Mouse (Mus musculus) left cerebral cortex, adult 8-10 months (tissue): ENCODE measurements around the gene Stk16. TPM values are rescaled to one million over a fixed set of nuclear protein-coding genes. Genes with fewer than 3 reads are reported as not detected.

Experiments used
- microRNA-seq, 2 experiments: library from miRNA; unstranded; fragments of <30 nt; microRNA quantifications; one replicate each; pipeline ENCODE4 v1.2.0; 2022
- total RNA-seq, 4 experiments: library from RNA; stranded (reverse); gene quantifications; 2 replicates each; pipeline ENCODE4 v1.2.4; 2022

Stk16 gene
- total RNA-seq, 4 experiments from 2014 or later = 73.9 to 82.8 (median 80.2) TPM

Small RNA genes within 50 kb of the gene (microRNA-seq; reads per million reads assigned to microRNA genes)
- gene Gm27943 = 0 reads per million in 2 experiments

Other genes with a start within 250 kb of the Stk16 start
- 1 to 10 TPM; 2.0 to 4.8 (median 3.3) TPM for gene Nhej1, start 85.6 kb upstream of the Stk16 start, total RNA-seq
- gene Slc23a3, start 76.9 kb upstream of the Stk16 start, total RNA-seq = 1 to 10 TPM in 2 of 4 experiments, under 1 TPM in 2; 0.59 to 1.7 (median 1.2) TPM
- 10 to 100 TPM; 31.6 to 36.5 (median 33.8) TPM for gene Cnppd1, start 68.1 kb upstream of the Stk16 start, total RNA-seq
- 100 to 1,000 TPM; 202 to 212 (median 206) TPM for gene Retreg2, start 68.1 kb upstream of the Stk16 start, total RNA-seq
- 10 to 100 TPM; 27.2 to 29.4 (median 28.0) TPM for gene Zfand2b, start 42.2 kb upstream of the Stk16 start, total RNA-seq
- 10 to 100 TPM; 26.2 to 29.9 (median 28.8) TPM for gene Abcb6, start 30.4 kb upstream of the Stk16 start, total RNA-seq
- gene Ankzf1, start 18.7 kb upstream of the Stk16 start, total RNA-seq = 10 to 100 TPM; 20.3 to 26.4 (median 26.0) TPM
- 100 to 1,000 TPM; 114 to 124 (median 118) TPM for gene Atg9a, start 18.6 kb upstream of the Stk16 start, total RNA-seq
- gene Glb1l, start within 50 bp of the Stk16 start, total RNA-seq = 10 to 100 TPM; 14.0 to 18.3 (median 14.9) TPM
- 100 to 1,000 TPM; 598 to 614 (median 602) TPM for gene Tuba4a, start 9.0 kb downstream of the Stk16 start, total RNA-seq
- not detected for gene A630095N17Rik, start 21.3 kb downstream of the Stk16 start, total RNA-seq
- gene Dnajb2, start 25.6 kb downstream of the Stk16 start, total RNA-seq = 100 to 1,000 TPM in 3 of 4 experiments, 10 to 100 TPM in 1; 98.9 to 111 (median 108) TPM
- gene Ptprn, start 53.7 kb downstream of the Stk16 start, total RNA-seq = 100 to 1,000 TPM; 411 to 436 (median 423) TPM
- gene Resp18, start 67.6 kb downstream of the Stk16 start, total RNA-seq = 100 to 1,000 TPM; 166 to 203 (median 173) TPM
- gene Dnpep, start 107.2 kb downstream of the Stk16 start, total RNA-seq = 10 to 100 TPM; 56.5 to 63.2 (median 59.7) TPM
- gene Des, start 149.5 kb downstream of the Stk16 start, total RNA-seq = 1 to 10 TPM in 3 of 4 experiments, under 1 TPM in 1; 0.89 to 2.9 (median 1.8) TPM
- 100 to 1,000 TPM; 177 to 190 (median 187) TPM for gene Speg, start 164.5 kb downstream of the Stk16 start, total RNA-seq
- gene Gmppa, start 225.1 kb downstream of the Stk16 start, total RNA-seq = 10 to 100 TPM; 48.0 to 64.9 (median 62.3) TPM
- 10 to 100 TPM; 21.5 to 26.7 (median 25.1) TPM for gene Asic4, start 239.6 kb downstream of the Stk16 start, total RNA-seq